Mouse (Mus musculus): ENCODE data around the gene Gm21586.
"Not testable (repeated sequence)": the region's sequence is repeated elsewhere in the genome, so short reads cannot be mapped to it uniquely, and the experiment has no call there.

Gene Gm21586

GRCm38 (mm10) chr4:42439078-42439477 is at the start of gene Gm21586:
TSS of gene Gm21586 (plus strand) at chr4:42439378.
- DNase-seq: not testable (repeated sequence)

- DNase-seq: not testable (repeated sequence)
These were observed 27.3 kb downstream of the Gm21586 start, which contains the start of gene Gm2163 for GRCm38 (mm10) chr4:42466452-42466851. TSS of gene Gm2163 (plus strand) at chr4:42466752.

Data from cerebellum, postnatal 14 days (tissue).